Mouse (Mus musculus) midbrain, embryonic 15.5 days (tissue): ENCODE measurements at regions not wholly inside any gene's neighbourhood (a gene's known extent, or its start where the extent isn't known, plus 50 kb on each side); places are given as distances from the start of the nearest gene placed in this dataset.

Experiments
- ATAC-seq: fragments of 200-750 bp; cut with Nextera tagmentation; replicated peaks from 2 replicates; pipeline ENCODE4 v1.8.0; 2017; ENCODE audit warnings: moderate TSS enrichment
- H3K27ac ChIP-seq: fragments of 300-500 bp; sonication (generic); 2 replicates; pipeline ENCODE4 v1.5.1; 2015; ENCODE audit warnings: mild to moderate bottlenecking, inconsistent platforms
- H3K27me3 ChIP-seq: fragments of 300-500 bp; sonication (generic); replicated peaks from 2 replicates; pipeline ENCODE4 v1.6.1; 2015; ENCODE audit warnings: inconsistent platforms
- H3K36me3 ChIP-seq: fragments of 300-500 bp; sonication (generic); replicated peaks from 2 replicates; pipeline ENCODE4 v1.6.1; 2015; ENCODE audit warnings: inconsistent platforms
- H3K4me1 ChIP-seq: fragments of 300-500 bp; sonication (generic); 2 replicates; pipeline ENCODE4 v1.6.1; 2015; ENCODE audit warnings: inconsistent platforms
- H3K4me2 ChIP-seq: fragments of 300-500 bp; sonication (generic); 2 replicates; pipeline ENCODE4 v1.6.1; 2015; ENCODE audit warnings: inconsistent platforms, mild to moderate bottlenecking, moderate library complexity
- H3K4me3 ChIP-seq: fragments of 300-500 bp; sonication (generic); 2 replicates; pipeline ENCODE4 v1.5.1; 2015; ENCODE audit warnings: mild to moderate bottlenecking, inconsistent platforms
- H3K9ac ChIP-seq: fragments of 300-500 bp; sonication (generic); 2 replicates; pipeline ENCODE4 v1.6.1; 2015; ENCODE audit warnings: mild to moderate bottlenecking, inconsistent platforms
- H3K9me3 ChIP-seq: fragments of 300-500 bp; sonication (generic); 2 replicates; pipeline ENCODE4 v1.6.1; 2016; ENCODE audit warnings: inconsistent platforms
- WGBS: fragments of 180-500 bp; shearing (Covaris S2); methylation state at CpG from one replicate; pipeline ENCODE4 v1.1.7; 2015; ENCODE audit warnings: mixed read lengths; 5-methylcytosine and 5-hydroxymethylcytosine counted together

- Histone ChIP-seq H3K9me3 (no peaks in the 10 kb centered on the region), H3K36me3 (no peaks in the 10 kb centered on the region), H3K4me1 (peaks cover 24% of the 10 kb centered on the region), H3K27me3 (no peaks in the 10 kb centered on the region; the same call in 1 of the 2 replicates), H3K9ac (no peak overlapping the region), H3K4me2 (no peak overlapping the region), H3K27ac (no peak overlapping the region; the same call in 1 of the 2 replicates), H3K4me3 (no peak overlapping the region)
- no peak for ATAC-seq
- 89% methylated on average over 5 of the region's 5 CpGs for WGBS
Measured at GRCm38 (mm10) chr4:55292277-55292676, 57.6 kb upstream of the Rad23b start.

DNA sequence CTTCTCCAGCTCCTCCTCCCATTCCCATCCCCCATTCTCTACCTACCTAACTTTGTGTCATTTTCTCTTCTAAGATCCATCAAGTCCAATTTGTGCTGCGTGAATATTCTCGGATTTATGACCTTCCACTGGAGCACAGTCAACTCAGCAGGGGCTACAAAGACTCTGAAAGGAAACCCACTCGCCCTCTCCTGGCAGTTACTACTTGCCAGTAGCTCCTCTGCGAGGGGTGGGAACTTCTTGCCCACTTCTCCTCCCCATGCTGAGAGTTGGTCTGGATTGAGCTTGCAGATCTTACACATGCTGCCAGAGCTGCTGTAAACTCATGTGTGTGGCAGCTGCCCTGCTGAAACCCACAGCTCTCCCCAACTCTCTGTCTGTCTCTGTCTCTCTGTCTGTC, 57.1 kb upstream of the Rad23b start:
- 0 out of 2 replicates have a peak overlapping the region, but pooled peaks have one; percentile 0 for H3K4me2 ChIP-seq
- H3K36me3 ChIP-seq: no peaks in the 10 kb centered on the region
- no peaks in the 10 kb centered on the region; the same call in 1 of the 2 replicates for H3K27me3 ChIP-seq
- no peak for ATAC-seq
- H3K27ac ChIP-seq: peak overlapping the region; percentile 95; the same call in 1 of the 2 replicates
- H3K9me3 ChIP-seq: no peaks in the 10 kb centered on the region
- peaks cover 24% of the 10 kb centered on the region for H3K4me1 ChIP-seq
- WGBS: 26% methylated on average over 4 of the region's 4 CpGs
- no peak overlapping the region for H3K4me3 ChIP-seq
- no peak overlapping the region for H3K9ac ChIP-seq

GRCm38 (mm10) chr4:55293347-55294079, 56.3 kb upstream of the Rad23b start:
- peak; percentile 55 for ATAC-seq

GRCm38 (mm10) chr4:55294255-55294687, 55.6 kb upstream of the Rad23b start:
- WGBS: 1% methylated on average over 14 of the region's 14 CpGs
- peak overlapping the region; percentile 55 for H3K4me2 ChIP-seq
- H3K9me3 ChIP-seq: no peaks in the 10 kb centered on the region
- H3K4me3 ChIP-seq: peak overlapping the region; percentile 39
- peak overlapping the region; percentile 58 for H3K9ac ChIP-seq
- H3K36me3 ChIP-seq: no peaks in the 10 kb centered on the region
- peaks cover 24% of the 10 kb centered on the region for H3K4me1 ChIP-seq
- H3K27me3 ChIP-seq: no peaks in the 10 kb centered on the region; the same call in 1 of the 2 replicates
- peak; percentile 94 for ATAC-seq
- peak overlapping the region; percentile 95 for H3K27ac ChIP-seq

More at GRCm38 (mm10) chr4:55293347-55294079, 56.3 kb upstream of the Rad23b start:
- H3K9ac ChIP-seq: no peak overlapping the region
- no peaks in the 10 kb centered on the region for H3K9me3 ChIP-seq
- peaks cover 24% of the 10 kb centered on the region for H3K4me1 ChIP-seq
- H3K4me2 ChIP-seq: peak overlapping the region; percentile 55
- H3K4me3 ChIP-seq: peak overlapping the region; percentile 39; the same call in 1 of the 2 replicates
- no peaks in the 10 kb centered on the region for H3K36me3 ChIP-seq
- WGBS: 7% methylated on average over 5 of the region's 5 CpGs
- H3K27me3 ChIP-seq: no peaks in the 10 kb centered on the region; the same call in 1 of the 2 replicates
- H3K27ac ChIP-seq: peak overlapping the region; percentile 95

DNA sequence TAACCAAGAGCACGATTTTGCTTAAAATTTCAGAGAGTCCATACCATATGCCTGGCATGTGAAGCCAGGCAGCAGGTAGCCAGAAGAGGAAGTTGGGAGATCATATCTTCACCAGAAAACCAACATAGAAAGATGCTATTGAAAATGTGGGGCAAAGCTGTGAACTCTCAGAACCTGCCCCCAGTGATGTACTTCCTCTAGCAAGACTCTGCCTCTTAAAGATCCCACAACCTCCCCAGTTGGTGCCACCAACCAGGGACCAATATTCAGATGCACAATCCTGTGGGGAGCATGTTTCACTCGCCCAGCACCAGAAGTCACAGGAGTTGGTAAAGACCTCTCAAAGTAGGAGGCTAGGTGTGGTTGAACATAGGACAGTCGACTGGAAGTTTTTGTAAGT, 52.0 kb upstream of the Rad23b start:
- WGBS: 95% methylated on average over 3 of the region's 3 CpGs

More for the DNA sequence above, 52.0 kb upstream of the Rad23b start:
- H3K27me3 ChIP-seq: no peaks in the 10 kb centered on the region; the same call in 1 of the 2 replicates
- H3K4me2 ChIP-seq: no peak overlapping the region
- H3K36me3 ChIP-seq: no peaks in the 10 kb centered on the region
- ATAC-seq: no peak
- no peak overlapping the region for H3K27ac ChIP-seq
- peaks cover 22% of the 10 kb centered on the region for H3K4me1 ChIP-seq
- no peak overlapping the region for H3K9ac ChIP-seq
- H3K4me3 ChIP-seq: no peak overlapping the region
- H3K9me3 ChIP-seq: no peaks in the 10 kb centered on the region
